Mouse (Mus musculus) thymus, postnatal 36 days (tissue): ENCODE data around the gene Scai.
"Not testable (repeated sequence)": the region's sequence is repeated elsewhere in the genome, so short reads cannot be mapped to it uniquely, and the experiment has no call there.

ENCODE experiments used
- DNase-seq, 2 experiments: peaks; one replicate each; pipeline ENCODE4 v3.0.0; 2022; ENCODE audit warnings: mixed read lengths in 2 of 2

Gene Scai

GRCm38 (mm10) chr2:39129526-39130326 lies 60.8 kb downstream of the Scai start:
- no peak for DNase-seq

GRCm38 (mm10) chr2:39124167-39124566 lies 66.4 kb downstream of the Scai start:
- no peak for DNase-seq

GRCm38 (mm10) chr2:39121137-39121536 lies 69.4 kb downstream of the Scai start:
- no peak for DNase-seq

GRCm38 (mm10) chr2:39116583-39116982 lies 74.0 kb downstream of the Scai start:
- DNase-seq: no peak

- DNase-seq: no peak
Measured at GRCm38 (mm10) chr2:39114093-39114492, 76.4 kb downstream of the Scai start.

GRCm38 (mm10) chr2:39110514-39110913 lies 80.0 kb downstream of the Scai start:
- DNase-seq: no peak

- not testable (repeated sequence) for DNase-seq
Measured at GRCm38 (mm10) chr2:39109712-39110111, 80.8 kb downstream of the Scai start.

GRCm38 (mm10) chr2:39099951-39100350 lies 90.6 kb downstream of the Scai start:
- not testable (repeated sequence) for DNase-seq

- peak in 1 of 2 experiments; percentile 8 for DNase-seq
Measured at GRCm38 (mm10) chr2:39097993-39098392, 92.5 kb downstream of the Scai start.

GRCm38 (mm10) chr2:39091966-39092365 lies 98.6 kb downstream of the Scai start:
- DNase-seq: no peak

GRCm38 (mm10) chr2:39082706-39083105 lies 107.8 kb downstream of the Scai start:
- no peak for DNase-seq

GRCm38 (mm10) chr2:39070666-39071065 lies 119.9 kb downstream of the Scai start:
- no peak for DNase-seq

GRCm38 (mm10) chr2:39069096-39069495 lies 121.4 kb downstream of the Scai start:
- DNase-seq: no peak

- DNase-seq: peak; percentile 87 to 92
Measured at GRCm38 (mm10) chr2:39065400-39065987, 125.0 kb downstream of the Scai start, which contains the start of gene Golga1. Gene Golga1, minus strand, starts transcription at chr2:39065541.

- DNase-seq: no peak
Measured at GRCm38 (mm10) chr2:39064687-39065399, 125.7 kb downstream of the Scai start.

- DNase-seq: no peak
Measured at GRCm38 (mm10) chr2:39048515-39048914, 142.0 kb downstream of the Scai start.

GRCm38 (mm10) chr2:39040215-39040614 lies 150.3 kb downstream of the Scai start:
- DNase-seq: no peak

- DNase-seq: no peak
Measured at GRCm38 (mm10) chr2:39031611-39032010, 158.9 kb downstream of the Scai start.

- no peak for DNase-seq
Measured at GRCm38 (mm10) chr2:39020004-39020403, 170.5 kb downstream of the Scai start.

- no peak for DNase-seq
Measured at GRCm38 (mm10) chr2:39016581-39016980, 174.0 kb downstream of the Scai start.
